Mouse (Mus musculus): Measurements from ENCODE around the gene Wdr20rt. TPM values are rescaled to one million over a fixed set of nuclear protein-coding genes. Genes with fewer than 3 reads are reported as not detected.
"Not testable (repeated sequence)": the region's sequence is repeated elsewhere in the genome, so short reads cannot be mapped to it uniquely, and the experiment has no call there.

Gene Wdr20rt
- polyA plus RNA-seq, 1 experiment from 2014 or later = not detected

- H3K27ac ChIP-seq (ENCODE audit: low read depth, low read length); H3K4me1 ChIP-seq (replicated peaks; ENCODE audit: control insufficient read depth, insufficient read depth, low read length); H3K36me3 ChIP-seq (ENCODE audit: control insufficient read depth, insufficient read depth, low read length); H3K4me2 ChIP-seq; ATAC-seq (replicated peaks; ENCODE audit: low FRiP score); H3K9ac ChIP-seq (ENCODE audit: low read depth, low read length); H3K27me3 ChIP-seq (replicated peaks; ENCODE audit: control insufficient read depth, insufficient read depth, low read length); DNase-seq (ENCODE audit: low spot score); H3K9me3 ChIP-seq (ENCODE audit: control insufficient read depth, low read length); H3K4me3 ChIP-seq (ENCODE audit: low read depth, low read length): not testable (repeated sequence)
- 85% methylated on average over 2 of the region's 2 CpGs for WGBS
These were observed 7.5 kb downstream of the Wdr20rt start for GRCm38 (mm10) chr12:65232801-65233200.

GRCm38 (mm10) chr12:65250116-65250738 is 24.9 kb downstream of the Wdr20rt start:
- ATAC-seq (replicated peaks; ENCODE audit: low FRiP score) (no peak), DNase-seq (ENCODE audit: low spot score) (no peak)
- H3K27me3 ChIP-seq (replicated peaks; ENCODE audit: control insufficient read depth, insufficient read depth, low read length) = no peaks in the 10 kb centered on the region
- H3K9ac ChIP-seq (ENCODE audit: low read depth, low read length) = no peak overlapping the region
- H3K4me3 ChIP-seq (ENCODE audit: low read depth, low read length) = no peak overlapping the region
- no peaks in the 10 kb centered on the region for H3K4me1 ChIP-seq (replicated peaks; ENCODE audit: control insufficient read depth, insufficient read depth, low read length)
- no peak overlapping the region for H3K27ac ChIP-seq (ENCODE audit: low read depth, low read length)
- no peaks in the 10 kb centered on the region for H3K9me3 ChIP-seq (ENCODE audit: control insufficient read depth, low read length)
- no peaks in the 10 kb centered on the region for H3K36me3 ChIP-seq (ENCODE audit: control insufficient read depth, insufficient read depth, low read length)
- H3K4me2 ChIP-seq = no peak overlapping the region
- WGBS = 83% methylated on average over 10 of the region's 10 CpGs

GRCm38 (mm10) chr12:65256887-65257286 is 31.6 kb downstream of the Wdr20rt start:
- Histone ChIP-seq H3K36me3 (ENCODE audit: control insufficient read depth, insufficient read depth, low read length) (no peaks in the 10 kb centered on the region), H3K27ac (ENCODE audit: low read depth, low read length) (no peak overlapping the region), H3K27me3 (replicated peaks; ENCODE audit: control insufficient read depth, insufficient read depth, low read length) (no peaks in the 10 kb centered on the region), H3K4me3 (ENCODE audit: low read depth, low read length) (no peak overlapping the region), H3K4me2 (no peak overlapping the region), H3K9me3 (ENCODE audit: control insufficient read depth, low read length) (no peaks in the 10 kb centered on the region), H3K9ac (ENCODE audit: low read depth, low read length) (no peak overlapping the region), H3K4me1 (replicated peaks; ENCODE audit: control insufficient read depth, insufficient read depth, low read length) (no peaks in the 10 kb centered on the region)
- DNase-seq (ENCODE audit: low spot score) = no peak
- ATAC-seq (replicated peaks; ENCODE audit: low FRiP score) = no peak

GRCm38 (mm10) chr12:65258212-65259138 is 33.2 kb downstream of the Wdr20rt start:
- ATAC-seq (replicated peaks; ENCODE audit: low FRiP score) (peak; percentile 70; the same call in 1 of the 2 replicates), DNase-seq (ENCODE audit: low spot score) (no peak)
- Histone ChIP-seq H3K4me1 (replicated peaks; ENCODE audit: control insufficient read depth, insufficient read depth, low read length) (no peaks in the 10 kb centered on the region), H3K27ac (ENCODE audit: low read depth, low read length) (no peak overlapping the region), H3K9ac (ENCODE audit: low read depth, low read length) (no peak overlapping the region), H3K27me3 (replicated peaks; ENCODE audit: control insufficient read depth, insufficient read depth, low read length) (no peaks in the 10 kb centered on the region), H3K4me2 (peak overlapping the region; percentile 46), H3K9me3 (ENCODE audit: control insufficient read depth, low read length) (no peaks in the 10 kb centered on the region), H3K4me3 (ENCODE audit: low read depth, low read length) (no peak overlapping the region), H3K36me3 (ENCODE audit: control insufficient read depth, insufficient read depth, low read length) (no peaks in the 10 kb centered on the region)
- 33% methylated on average over 19 of the region's 19 CpGs for WGBS

GRCm38 (mm10) chr12:65259139-65260111 is 34.1 kb downstream of the Wdr20rt start:
- DNase-seq (ENCODE audit: low spot score) (no peak), ATAC-seq (replicated peaks; ENCODE audit: low FRiP score) (no peak)
- Histone ChIP-seq H3K9ac (ENCODE audit: low read depth, low read length) (no peak overlapping the region), H3K27ac (ENCODE audit: low read depth, low read length) (no peak overlapping the region), H3K4me3 (ENCODE audit: low read depth, low read length) (no peak overlapping the region), H3K4me2 (peak overlapping the region; percentile 46; the same call in 1 of the 2 replicates), H3K9me3 (ENCODE audit: control insufficient read depth, low read length) (no peaks in the 10 kb centered on the region), H3K27me3 (replicated peaks; ENCODE audit: control insufficient read depth, insufficient read depth, low read length) (no peaks in the 10 kb centered on the region), H3K36me3 (ENCODE audit: control insufficient read depth, insufficient read depth, low read length) (no peaks in the 10 kb centered on the region), H3K4me1 (replicated peaks; ENCODE audit: control insufficient read depth, insufficient read depth, low read length) (no peaks in the 10 kb centered on the region)
- WGBS = 65% methylated on average over 13 of the region's 13 CpGs

- Histone ChIP-seq H3K4me3 (ENCODE audit: low read depth, low read length) (no peak overlapping the region), H3K4me2 (no peak overlapping the region), H3K36me3 (ENCODE audit: control insufficient read depth, insufficient read depth, low read length) (no peaks in the 10 kb centered on the region), H3K9me3 (ENCODE audit: control insufficient read depth, low read length) (no peaks in the 10 kb centered on the region), H3K27me3 (replicated peaks; ENCODE audit: control insufficient read depth, insufficient read depth, low read length) (no peaks in the 10 kb centered on the region), H3K4me1 (replicated peaks; ENCODE audit: control insufficient read depth, insufficient read depth, low read length) (no peaks in the 10 kb centered on the region), H3K9ac (ENCODE audit: low read depth, low read length) (no peak overlapping the region), H3K27ac (ENCODE audit: low read depth, low read length) (no peak overlapping the region)
- DNase-seq (ENCODE audit: low spot score) = no peak
- 80% methylated on average over 5 of the region's 5 CpGs for WGBS
- ATAC-seq (replicated peaks; ENCODE audit: low FRiP score) = no peak
These were observed 43.1 kb downstream of the Wdr20rt start for GRCm38 (mm10) chr12:65268311-65268984.

- no peak overlapping the region for H3K4me3 ChIP-seq (ENCODE audit: low read depth, low read length)
- WGBS = 80% methylated on average over 5 of the region's 5 CpGs
- no peak for ATAC-seq (replicated peaks; ENCODE audit: low FRiP score)
- no peaks in the 10 kb centered on the region for H3K4me1 ChIP-seq (replicated peaks; ENCODE audit: control insufficient read depth, insufficient read depth, low read length)
- DNase-seq (ENCODE audit: low spot score) = no peak
- no peak overlapping the region for H3K9ac ChIP-seq (ENCODE audit: low read depth, low read length)
- H3K27me3 ChIP-seq (replicated peaks; ENCODE audit: control insufficient read depth, insufficient read depth, low read length) = no peaks in the 10 kb centered on the region
- H3K27ac ChIP-seq (ENCODE audit: low read depth, low read length) = no peak overlapping the region
- H3K4me2 ChIP-seq = no peak overlapping the region
- no peaks in the 10 kb centered on the region for H3K36me3 ChIP-seq (ENCODE audit: control insufficient read depth, insufficient read depth, low read length)
- no peaks in the 10 kb centered on the region for H3K9me3 ChIP-seq (ENCODE audit: control insufficient read depth, low read length)
These were observed 44.1 kb downstream of the Wdr20rt start for GRCm38 (mm10) chr12:65269406-65269805.

- Histone ChIP-seq H3K4me2 (no peak overlapping the region), H3K9ac (ENCODE audit: low read depth, low read length) (no peak overlapping the region), H3K36me3 (ENCODE audit: control insufficient read depth, insufficient read depth, low read length) (no peaks in the 10 kb centered on the region), H3K4me3 (ENCODE audit: low read depth, low read length) (no peak overlapping the region), H3K9me3 (ENCODE audit: control insufficient read depth, low read length) (no peaks in the 10 kb centered on the region), H3K27ac (ENCODE audit: low read depth, low read length) (no peak overlapping the region), H3K27me3 (replicated peaks; ENCODE audit: control insufficient read depth, insufficient read depth, low read length) (no peaks in the 10 kb centered on the region), H3K4me1 (replicated peaks; ENCODE audit: control insufficient read depth, insufficient read depth, low read length) (no peaks in the 10 kb centered on the region)
- ATAC-seq (replicated peaks; ENCODE audit: low FRiP score) (no peak), DNase-seq (ENCODE audit: low spot score) (no peak)
- 65% methylated on average over 4 of the region's 4 CpGs for WGBS
These were observed 48.5 kb downstream of the Wdr20rt start for GRCm38 (mm10) chr12:65273807-65274206.
